Mouse (Mus musculus) gastrocnemius, postnatal 4 days (tissue): ENCODE results near the gene Sestd1. TPM values are rescaled to one million over a fixed set of nuclear protein-coding genes. Genes with fewer than 3 reads are reported as not detected.

Experiments used
- DNase-seq, 2 experiments: peaks; one replicate each; pipeline ENCODE4 v3.0.0; 2021 to 2022; ENCODE audit warnings: low spot score in 2 of 2, mixed read lengths in 2 of 2
- long read RNA-seq, 2 experiments: library from polyadenylated mRNA; stranded (forward); transcript quantifications; one replicate each; pipeline ENCODE4 v2.0.0; 2021
- total RNA-seq, 2 experiments: library from RNA; stranded (reverse); gene quantifications; 2 replicates each; pipeline ENCODE4 v1.2.3; 2021

The Sestd1 gene
- 10 to 100 TPM; 25.3 to 30.0 TPM for total RNA-seq
- long read RNA-seq, experiment 1, transcript Sestd1-201 (18 exons, 2,720 nt), result major isoform, 15 of 30 reads
- long read RNA-seq, experiment 1, partial matches to known transcripts, result 2 of 30 reads
- long read RNA-seq, experiment 1, other reads (novel, unspliced or antisense), result 13 of 30 reads
- long read RNA-seq, experiment 2, transcript Sestd1-201 (18 exons, 2,720 nt), result major isoform, 16 of 27 reads
- long read RNA-seq, experiment 2, partial matches to known transcripts, result 2 of 27 reads
- long read RNA-seq, experiment 2, other reads (novel, unspliced or antisense), result 9 of 27 reads

DNA sequence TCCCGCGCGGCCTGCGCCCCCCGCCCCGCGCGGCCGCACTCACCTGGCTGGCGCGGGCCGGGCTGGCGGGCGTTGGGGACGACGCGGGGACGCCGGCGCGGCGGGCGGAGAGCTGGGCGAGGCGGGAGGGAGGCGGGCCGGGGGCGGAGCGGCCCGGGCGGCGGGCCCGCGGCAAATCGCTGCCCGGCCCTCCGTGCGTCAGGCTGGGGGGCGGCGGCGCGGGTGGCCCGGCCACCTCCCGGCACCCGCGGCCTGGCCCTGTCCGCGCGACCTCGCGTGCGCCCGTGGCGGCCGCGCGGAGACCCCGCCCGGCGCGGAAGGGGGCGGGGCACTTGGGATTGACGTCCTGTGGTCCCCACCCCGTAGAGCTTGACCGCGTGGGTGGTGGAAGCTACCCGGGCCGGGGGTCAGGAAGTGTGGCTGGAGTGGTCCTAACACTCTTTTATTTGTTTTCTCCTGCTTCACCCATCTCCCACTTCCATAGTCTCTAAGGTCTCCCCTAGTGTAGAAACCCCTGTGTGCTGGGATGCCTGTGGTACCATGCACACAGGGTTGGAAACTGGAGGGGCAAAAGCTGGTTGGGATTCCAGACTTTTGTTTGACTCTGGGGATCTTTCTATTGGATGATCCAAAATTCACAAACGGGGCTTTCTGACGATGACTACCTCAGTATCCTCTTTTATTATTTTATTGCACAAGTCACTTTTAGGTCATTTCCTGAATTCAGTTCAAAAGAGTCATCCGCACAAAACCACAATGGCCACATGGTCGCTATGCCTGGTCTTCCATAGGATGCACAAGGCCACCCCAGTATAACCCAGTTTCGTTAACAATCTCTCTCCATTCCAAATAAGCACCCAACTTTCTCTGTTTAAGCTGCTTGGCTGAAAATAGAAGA lies at the start of gene Sestd1:
TSS of gene Sestd1 (minus strand) at position 81 of the 898 bp plus-strand sequence.
- peak; percentile 70 to 77 for DNase-seq

DNA sequence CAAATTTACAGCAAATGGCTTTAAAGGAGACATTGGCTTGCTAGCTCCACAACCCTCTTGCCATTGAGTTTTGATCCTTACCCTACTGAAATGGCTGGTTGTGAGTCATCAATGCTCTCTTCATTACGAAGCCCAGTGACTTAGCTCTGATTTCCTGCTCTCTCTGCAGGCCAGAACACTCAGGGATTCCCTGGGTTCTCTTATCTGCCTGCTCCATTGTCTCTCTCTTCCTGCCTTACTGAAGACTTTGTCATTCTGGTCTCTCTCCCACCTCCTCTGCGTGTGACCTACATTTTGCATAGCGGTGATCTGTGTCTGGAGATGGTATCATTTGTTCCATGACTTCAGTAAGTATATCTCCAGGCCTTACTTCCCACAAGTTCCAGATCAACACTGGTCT lies 46.9 kb upstream of the Sestd1 start:
- no peak for DNase-seq

DNA sequence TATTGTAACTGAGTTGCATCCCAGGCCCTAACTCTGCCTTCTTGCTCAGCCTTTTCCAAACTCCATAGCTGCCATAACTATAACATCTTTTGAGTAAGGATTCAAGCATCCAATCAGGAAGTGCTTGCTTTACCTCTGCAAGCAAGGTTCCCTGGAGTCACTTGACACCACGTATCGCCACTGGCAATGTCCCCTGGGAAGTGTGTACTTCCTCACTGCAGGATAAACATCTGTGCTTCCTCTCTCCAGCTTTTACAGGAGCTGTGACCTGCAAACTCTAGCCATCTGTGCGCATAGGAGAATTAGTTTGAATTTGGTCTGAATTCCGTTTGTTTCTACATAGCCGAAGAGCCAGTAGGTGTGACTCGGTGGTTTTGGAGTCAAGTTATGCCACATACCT lies 43.3 kb upstream of the Sestd1 start:
- no peak for DNase-seq

DNA sequence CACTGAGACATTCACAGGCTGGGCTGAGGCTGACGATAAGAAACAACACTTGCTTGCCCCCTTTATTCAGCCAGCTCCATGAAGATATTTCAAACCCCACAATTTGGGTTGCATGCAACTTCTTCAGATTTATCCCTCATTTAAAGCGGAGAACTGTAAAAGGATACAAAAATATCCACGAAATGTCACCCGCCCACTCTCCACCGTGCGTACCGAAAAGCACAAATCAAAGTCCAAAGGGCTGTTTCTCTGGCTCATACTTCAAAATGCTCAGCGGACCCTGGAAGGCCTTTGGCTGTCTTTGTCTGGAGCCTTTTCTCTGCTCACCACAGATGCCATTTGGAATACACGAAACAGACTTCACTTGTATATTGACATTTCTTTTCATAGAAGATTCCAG lies 42.8 kb upstream of the Sestd1 start:
- DNase-seq, result no peak

DNA sequence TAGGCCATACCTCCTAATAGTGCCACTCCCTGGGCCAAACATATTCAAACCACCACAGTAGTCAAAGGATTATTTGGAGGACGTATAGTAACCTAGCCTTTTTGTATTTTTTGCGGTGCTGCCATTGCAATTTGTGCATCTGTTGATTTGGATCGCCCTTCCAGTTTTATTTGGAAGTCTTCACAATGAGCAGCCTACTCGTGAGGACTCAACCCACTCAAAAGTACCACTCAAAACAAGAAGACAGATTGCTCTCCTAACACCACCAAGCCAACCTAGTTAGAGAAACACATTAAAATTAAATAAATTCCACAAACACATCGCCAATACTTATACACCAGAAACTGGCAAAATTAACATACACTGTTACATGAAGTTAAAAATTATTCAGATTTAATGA lies 38.8 kb upstream of the Sestd1 start:
- no peak for DNase-seq

DNA sequence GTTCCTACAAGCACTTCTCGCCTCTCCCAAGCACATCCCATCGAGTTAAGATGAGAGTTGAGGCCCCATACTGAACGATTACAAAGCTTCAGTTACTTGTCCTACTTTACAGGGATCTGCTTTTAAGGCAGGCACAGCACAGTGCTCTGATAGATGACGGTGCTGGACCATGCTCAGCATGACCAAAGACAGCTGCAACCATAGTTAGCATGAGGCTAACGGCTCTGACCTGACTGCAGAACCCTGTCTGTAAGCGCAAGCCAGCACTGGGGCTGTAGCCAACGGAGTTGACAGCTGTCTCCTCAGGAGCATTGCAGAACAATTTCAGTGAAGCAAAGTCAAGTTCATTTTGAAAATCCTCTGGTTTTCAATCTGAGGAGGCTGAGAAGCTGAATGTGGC lies 36.6 kb upstream of the Sestd1 start:
- DNase-seq, result peak; percentile 48 to 82

DNA sequence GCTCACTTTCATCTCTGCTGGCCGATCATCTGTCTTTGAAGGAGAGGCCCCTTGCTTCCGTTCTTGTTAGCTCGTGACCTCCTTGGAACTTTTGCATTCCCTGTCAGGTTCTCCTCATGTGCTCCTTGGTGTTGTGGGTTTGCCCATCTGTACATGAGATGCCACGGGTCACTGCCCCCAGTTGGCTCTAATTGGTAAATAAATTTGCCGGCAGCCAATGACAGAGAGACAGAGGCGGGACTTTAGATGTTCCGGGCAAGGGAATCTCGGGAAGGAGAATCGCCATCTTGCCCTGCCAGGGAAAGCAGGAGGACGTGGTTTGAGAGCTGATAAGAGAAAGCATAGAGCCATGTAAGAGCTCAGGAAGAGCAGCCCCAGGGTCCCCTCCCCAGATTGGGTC lies 33.5 kb upstream of the Sestd1 start:
- no peak for DNase-seq

DNA sequence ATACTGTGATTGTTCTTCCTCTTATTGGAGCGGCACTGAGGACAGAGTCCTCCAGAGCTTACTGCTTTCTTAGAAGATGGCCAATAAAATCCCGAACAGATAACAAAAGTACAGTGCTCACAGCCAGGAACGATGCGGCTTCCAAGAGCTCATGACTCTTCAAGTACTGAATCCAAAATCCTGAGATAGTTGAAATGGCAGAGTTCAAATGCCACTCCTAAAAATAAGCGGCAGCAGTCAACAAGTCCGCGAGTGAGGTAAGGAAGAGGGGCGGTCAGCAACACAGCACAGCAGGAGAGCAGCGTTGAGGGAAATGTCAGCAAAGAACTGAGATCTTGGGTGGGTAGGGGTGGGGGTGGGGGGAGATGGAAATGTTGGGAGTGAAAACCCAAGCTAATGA lies 32.2 kb upstream of the Sestd1 start:
- no peak for DNase-seq

DNA sequence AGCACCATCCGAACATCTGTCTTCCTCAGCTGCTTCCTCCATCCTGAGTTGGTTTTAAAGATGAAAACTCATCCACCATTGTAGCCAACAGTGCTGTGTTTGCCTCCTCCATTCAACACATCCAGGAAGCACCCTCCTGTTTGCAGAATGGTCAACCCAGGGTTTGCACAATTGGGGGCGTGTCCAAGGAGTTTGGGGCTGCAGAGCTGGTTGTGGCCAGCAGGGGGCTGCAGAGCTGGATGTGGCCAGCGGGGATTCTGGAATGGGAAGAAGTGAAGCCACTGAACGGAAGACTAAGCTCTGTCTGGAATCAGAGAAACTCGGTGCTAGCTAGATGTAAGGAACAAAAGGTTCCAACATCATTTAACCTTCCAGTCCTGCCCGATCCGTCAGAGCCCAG lies 28.9 kb upstream of the Sestd1 start:
- DNase-seq, result peak; percentile 25 to 49

DNA sequence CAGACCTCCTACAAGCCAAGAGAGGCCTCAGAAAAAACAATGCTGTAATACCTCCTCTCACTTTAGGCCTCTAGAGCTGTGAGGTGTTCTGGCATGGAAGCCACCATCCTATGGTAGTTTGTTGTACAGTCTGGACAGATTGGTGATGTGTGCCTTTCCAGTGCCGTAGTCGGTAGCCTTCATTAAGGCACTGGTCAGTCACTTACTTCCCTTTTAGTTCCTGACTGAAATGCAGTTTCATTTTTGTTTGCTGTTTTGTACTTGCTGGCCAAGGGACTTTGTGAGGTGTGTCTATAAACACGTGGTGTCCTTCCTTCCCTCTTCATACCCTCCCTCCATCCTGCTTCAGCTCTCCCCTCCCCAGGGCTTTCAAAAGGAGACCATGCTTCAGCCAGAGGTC lies 24.1 kb upstream of the Sestd1 start:
- no peak for DNase-seq

DNA sequence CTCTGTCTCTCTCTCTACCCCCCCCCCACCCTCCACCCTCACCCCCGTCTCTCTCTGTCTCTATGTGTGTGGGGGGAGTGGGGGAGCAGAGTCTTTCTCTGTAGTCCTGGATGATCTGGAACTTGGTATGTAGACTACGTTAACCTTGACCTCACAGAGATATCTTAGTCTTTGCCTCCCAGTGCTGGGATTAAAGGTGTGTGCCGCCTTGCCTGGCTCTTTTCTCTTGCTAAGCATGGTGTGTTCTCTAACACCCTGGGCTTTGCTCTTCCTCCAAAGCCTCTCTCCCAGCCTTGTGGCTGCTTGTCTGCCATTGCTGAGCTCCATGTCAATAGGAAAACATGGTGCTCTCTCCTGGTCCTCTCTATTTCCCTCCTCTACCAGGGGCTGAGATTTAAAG lies 23.3 kb upstream of the Sestd1 start:
- no peak for DNase-seq

DNA sequence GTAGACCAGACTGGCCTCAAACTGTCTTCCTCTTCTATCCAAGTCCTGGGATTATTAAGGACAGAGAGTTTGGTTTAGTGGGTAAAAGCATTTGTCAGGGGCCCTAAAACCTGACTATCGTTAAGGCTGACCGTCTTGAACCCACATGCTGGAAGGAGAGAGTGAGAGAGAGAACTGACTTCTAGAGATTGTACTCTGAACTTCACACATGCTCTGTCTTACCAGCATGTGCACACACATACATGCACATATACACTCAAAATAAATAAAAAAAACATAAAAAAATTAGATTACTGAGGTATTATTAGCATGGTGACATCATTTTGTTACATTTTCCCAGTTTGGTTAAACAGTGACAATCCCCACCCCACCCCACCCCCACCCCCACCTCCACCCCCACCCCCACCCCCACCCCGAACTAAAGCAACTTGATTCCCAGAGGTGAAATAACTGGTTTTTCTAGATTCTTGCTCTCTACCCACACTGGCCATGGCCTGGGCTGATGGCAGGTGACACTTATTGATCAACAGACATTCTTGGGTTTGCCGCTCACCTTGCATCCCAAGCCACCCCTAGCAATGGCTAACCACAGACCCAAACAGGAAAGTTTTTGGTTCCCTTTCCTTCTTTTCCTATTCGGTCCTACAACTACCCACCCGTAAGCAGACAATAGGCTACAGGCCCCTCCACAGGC lies 22.4 kb upstream of the Sestd1 start:
- DNase-seq, result no peak

DNA sequence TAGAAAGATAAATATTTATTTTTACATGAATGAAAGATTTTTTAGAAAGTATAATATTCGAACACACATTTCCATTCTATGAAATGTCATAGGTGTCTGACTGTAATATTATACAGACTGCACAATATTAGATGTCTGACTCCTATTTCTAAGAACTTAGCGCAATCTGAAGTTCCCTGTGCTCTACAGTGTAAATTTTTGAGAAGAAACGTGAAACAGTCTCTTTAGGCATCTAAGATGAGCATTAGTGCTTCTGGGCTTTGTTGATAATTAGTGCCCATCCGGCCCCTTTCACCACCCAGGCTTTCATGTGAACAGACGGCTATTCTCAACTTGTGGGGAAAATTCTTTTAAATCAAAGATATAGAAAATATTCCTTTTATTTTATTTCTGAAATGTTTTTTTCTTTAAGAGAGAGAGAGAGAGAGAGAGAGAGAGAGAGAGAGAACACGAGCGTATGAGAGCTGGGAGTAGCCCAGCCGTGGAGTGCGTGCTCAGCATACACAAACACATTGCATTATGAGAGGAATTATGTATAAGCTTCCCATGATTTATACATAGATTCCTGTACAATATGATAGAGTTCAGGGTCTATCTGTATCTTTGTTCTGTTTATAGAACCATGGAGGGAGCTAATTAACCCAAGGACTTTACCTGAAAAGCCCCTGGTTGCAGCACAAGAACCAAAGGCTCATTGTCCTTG lies 21.4 kb upstream of the Sestd1 start:
- no peak for DNase-seq

DNA sequence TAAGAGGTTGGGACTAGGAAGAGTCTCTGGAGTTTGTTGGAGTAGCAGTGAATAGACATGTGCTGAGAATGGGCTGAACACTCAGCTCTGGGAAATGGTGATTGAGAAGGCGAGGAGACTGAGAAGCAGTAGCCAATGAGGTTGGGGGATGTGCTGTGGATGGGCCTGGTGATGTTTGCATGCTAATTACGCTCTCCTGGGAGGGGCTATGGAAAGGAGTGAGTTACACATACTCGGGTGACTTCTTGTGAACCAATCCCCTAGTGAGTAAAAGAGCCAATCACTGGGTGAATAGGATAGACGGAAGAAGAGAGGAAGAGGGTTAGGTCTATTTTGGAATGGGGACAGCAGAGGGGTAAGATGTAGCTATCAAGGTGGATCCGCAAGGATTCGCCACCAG lies 9.3 kb upstream of the Sestd1 start:
- no peak for DNase-seq

DNA sequence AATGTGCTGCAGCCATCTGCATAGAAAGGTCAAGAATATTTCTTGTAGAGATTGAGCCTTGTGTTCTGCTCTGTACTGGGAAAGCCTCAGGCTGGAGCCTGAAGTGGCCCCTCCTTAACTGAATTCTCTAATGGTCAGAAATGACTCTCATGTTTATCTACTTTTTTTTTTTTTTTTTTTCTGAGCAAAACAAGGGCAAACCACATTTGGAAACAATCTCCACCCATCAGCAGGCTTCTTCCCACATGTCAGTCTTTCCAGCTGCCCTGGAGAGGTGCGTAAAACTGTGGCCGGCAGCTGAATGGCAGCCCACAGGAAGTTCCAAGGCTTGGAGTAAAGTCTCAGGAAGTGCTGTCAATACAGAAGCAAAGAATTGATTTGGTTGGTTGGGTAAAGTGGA lies 6.4 kb upstream of the Sestd1 start:
- no peak for DNase-seq

DNA sequence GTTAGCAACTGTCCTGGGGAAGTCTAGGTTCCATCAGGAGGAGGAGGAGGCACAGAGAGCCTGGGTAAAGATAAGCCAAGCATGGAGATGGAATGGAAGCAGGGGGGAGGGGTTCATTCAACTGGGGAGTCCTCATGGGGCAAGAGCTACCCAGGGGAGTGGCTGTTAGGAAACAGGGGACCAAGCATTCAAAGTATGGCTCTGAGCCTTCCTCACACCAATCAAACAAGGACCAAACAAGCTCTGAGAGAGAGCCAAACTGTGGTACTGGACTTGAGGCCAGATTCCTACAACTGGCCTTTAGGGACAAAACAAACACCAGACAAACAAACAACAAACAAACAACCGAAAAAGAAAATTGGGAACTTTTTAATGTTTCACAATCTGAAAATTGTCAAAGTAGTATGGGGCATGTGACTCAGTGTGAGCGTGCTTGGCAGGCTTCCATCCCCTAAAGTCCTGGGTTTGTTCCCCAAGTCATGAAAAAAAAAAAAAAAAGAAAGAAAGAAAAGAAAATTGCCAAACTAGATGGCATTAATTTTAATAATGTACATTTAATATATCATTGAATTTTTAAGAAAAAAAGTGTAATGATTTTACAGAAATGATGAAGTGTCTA lies 4.0 kb upstream of the Sestd1 start:
- no peak for DNase-seq

DNA sequence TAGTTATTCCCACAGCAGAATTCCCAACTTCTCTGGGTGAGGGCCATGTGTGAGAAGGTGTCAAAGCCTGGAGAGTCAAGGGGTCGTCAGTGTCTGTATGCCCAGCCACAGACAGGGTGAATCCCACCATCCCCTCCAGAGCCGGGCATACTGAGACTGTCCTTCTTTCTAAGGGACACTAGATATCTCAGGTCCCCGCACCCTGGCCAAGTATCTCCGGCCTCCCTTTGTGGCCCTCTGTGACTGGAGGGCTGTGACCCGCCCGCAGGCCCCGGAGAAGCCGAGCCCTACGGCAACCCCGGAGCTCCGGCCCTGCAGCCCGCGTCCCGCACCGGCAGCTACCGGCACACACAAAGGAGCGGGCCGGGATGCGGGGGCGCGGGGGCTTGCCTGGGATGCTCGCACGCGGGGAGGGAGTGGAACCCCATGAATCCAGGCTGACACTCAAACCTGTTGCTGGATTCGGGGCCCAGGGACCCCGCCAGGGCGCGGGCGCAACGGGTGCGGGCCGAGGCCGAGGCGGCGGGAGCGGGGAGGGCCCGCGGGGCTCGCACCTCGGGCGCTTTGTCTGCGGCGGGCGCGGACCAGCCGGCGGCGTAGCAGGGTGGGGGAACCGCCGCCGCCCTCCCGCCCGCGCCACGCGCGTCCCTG lies 406 bp downstream of the Sestd1 start:
- DNase-seq, result peak; percentile 30 to 39

DNA sequence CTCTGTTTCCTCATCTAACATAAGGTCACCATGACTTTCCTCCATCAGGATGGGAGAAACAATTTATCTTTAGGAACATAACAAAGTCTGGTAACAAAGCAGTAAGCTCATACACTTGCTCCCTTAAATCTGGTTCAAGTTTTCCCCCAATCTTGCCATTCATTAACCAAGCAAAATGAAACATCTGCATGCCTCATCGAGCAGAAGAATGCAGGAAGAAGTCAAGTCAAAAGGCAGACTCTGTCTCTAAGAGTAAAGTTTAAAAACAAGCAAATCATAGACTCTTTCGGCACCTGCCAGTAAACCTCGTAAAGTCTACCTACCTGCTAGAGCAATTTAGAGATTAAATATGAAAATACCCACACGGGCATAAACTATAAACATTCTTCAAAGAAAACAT lies 3.1 kb downstream of the Sestd1 start:
- no peak for DNase-seq

DNA sequence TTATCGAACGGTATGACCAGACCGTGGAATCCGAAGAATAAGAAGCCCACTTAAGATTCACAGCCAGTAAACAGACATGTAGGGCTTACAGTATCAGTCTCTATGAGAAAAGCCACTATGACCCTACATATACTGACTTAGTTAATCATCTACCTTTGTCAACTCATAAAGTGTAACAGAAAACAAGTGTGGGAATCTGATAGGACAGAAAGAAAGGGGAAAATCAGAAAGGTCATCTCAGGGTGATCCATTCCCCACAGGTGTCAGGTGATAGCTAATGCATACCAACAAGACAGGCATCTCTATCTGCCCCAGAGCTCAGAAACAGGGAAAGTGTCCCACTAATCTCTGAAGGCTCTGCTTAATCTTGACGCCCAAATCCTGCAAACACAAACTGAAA lies 4.5 kb downstream of the Sestd1 start:
- DNase-seq, result no peak

DNA sequence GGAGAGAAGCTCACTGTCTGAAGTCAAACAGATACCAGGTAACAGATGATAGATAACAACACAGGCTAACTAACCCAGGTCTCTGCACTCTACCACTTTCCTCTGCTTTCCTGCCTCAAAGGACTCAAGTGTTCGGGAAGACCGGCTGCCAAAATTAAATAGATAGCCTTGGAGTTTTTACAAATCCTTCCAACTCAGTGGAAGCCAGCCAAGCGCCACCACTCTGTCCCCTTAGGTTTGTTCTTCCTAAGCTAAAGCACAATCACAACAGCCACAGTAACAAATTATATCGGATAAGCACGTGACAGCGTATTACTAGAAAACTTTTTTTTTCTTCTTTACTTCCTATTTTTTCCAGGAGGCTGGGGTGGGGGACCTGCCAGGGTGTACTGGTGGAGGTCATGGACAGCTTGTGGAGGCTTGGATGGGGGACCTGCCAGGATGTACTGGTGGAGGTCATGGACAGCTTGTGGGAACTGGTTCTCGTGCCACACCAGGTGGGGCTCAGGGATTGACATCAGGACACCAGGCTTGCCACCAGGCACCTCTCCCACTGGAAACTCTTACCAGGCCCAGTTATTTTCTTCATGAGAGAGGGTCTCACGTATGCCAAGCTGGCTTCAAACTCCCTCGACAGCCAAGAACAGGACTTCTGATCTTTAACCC lies 5.3 kb downstream of the Sestd1 start:
- no peak for DNase-seq
